Mouse (Mus musculus): ENCODE data around the gene Zfp617. TPM values are rescaled to one million over a fixed set of nuclear protein-coding genes. Genes with fewer than 3 reads are reported as not detected.

The Zfp617 gene
- polyA plus RNA-seq (2012; rRNA removed; ENCODE audit: low replicate concordance) = 1.5 and 4.1 TPM in 2 replicates

GRCm38 (mm10) chr8:71908309-71909261, at the start of gene Zfp617, which contains the start of gene Zfp882:
Zfp617 (plus strand) TSS chr8:71908635.
Zfp882 (plus strand) TSS chr8:71908608.

GRCm38 (mm10) chr8:71881618-71882274, 26.7 kb upstream of the Zfp617 start, which contains the start of gene Zfp709:
Zfp709 (plus strand) TSS chr8:71882019.

DNA sequence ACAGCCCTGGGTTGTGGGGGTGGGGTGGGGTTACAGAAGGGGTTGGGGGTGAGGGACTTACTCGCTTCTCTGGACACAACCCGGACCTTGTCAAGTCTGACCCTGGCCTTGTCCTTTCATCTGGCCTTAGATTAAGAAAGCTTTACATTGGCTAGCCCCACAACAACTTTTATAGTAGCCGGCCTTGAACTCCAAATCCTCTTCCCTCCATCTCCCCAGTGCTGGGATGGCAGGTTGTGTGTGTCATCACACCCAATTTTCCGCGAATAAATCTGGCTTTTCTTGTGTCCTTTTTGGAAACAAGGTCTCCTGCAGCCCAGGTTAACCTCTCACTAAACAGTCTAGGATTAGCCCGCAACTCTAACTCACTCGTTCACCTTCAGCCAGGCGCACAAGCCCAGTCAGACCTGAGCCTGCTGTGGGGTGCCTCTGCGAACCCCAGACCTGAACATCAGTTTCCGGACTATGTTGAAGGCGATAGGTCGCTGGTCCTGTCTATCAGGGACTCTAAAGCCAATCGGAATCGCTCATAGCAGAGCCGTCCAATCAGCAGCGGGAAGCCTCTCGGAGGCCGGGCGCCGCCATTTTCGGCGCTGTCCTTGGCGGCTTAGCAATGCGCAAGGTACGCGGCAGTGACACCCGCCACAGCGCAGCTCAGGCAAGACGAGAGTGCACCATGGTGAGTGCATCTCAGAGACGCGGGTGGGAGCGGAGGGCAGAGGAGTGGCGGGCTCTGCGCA, 42.2 kb downstream of the Zfp617 start, which contains the start of gene Zfp961:
Zfp961 (plus strand) TSS at position 557 of the 740 bp plus-strand sequence.

Other genes with a start within 250 kb of the Zfp617 start
- 1.2 and 1.5 TPM in 2 replicates for gene Unc13a, start 236.9 kb upstream of the Zfp617 start, polyA plus RNA-seq (2012; rRNA removed; ENCODE audit: low replicate concordance)
- gene Jak3, start 232.3 kb upstream of the Zfp617 start, polyA plus RNA-seq (2012; rRNA removed; ENCODE audit: low replicate concordance) = 54.2 and 110 TPM in 2 replicates
- 45.3 and 91.7 TPM in 2 replicates for gene Insl3, start 219.4 kb upstream of the Zfp617 start, polyA plus RNA-seq (2012; rRNA removed; ENCODE audit: low replicate concordance)
- 18.6 and 33.3 TPM in 2 replicates for gene B3gnt3, start 206.8 kb upstream of the Zfp617 start, polyA plus RNA-seq (2012; rRNA removed; ENCODE audit: low replicate concordance)
- gene Fcho1, start 182.9 kb upstream of the Zfp617 start, polyA plus RNA-seq (2012; rRNA removed; ENCODE audit: low replicate concordance) = 57.5 and 167 TPM in 2 replicates
- 0.59 and 0.86 TPM in 2 replicates for gene Zfp709, start 26.6 kb upstream of the Zfp617 start, polyA plus RNA-seq (2012; rRNA removed; ENCODE audit: low replicate concordance)
- 0.43 and 0.86 TPM in 2 replicates for gene Zfp882, start within 50 bp of the Zfp617 start, polyA plus RNA-seq (2012; rRNA removed; ENCODE audit: low replicate concordance)
- 2.8 and 6.7 TPM in 2 replicates for gene Zfp961, start 42.4 kb downstream of the Zfp617 start, polyA plus RNA-seq (2012; rRNA removed; ENCODE audit: low replicate concordance)
- 24.4 and 32.5 TPM in 2 replicates for gene Cyp4f18, start 101.0 kb downstream of the Zfp617 start, polyA plus RNA-seq (2012; rRNA removed; ENCODE audit: low replicate concordance)
- not detected in 2 replicates for gene Olfr372, start 132.6 kb downstream of the Zfp617 start, polyA plus RNA-seq (2012; rRNA removed; ENCODE audit: low replicate concordance)
- not detected in 2 replicates for gene Olfr373, start 174.5 kb downstream of the Zfp617 start, polyA plus RNA-seq (2012; rRNA removed; ENCODE audit: low replicate concordance)
- gene Olfr374, start 198.4 kb downstream of the Zfp617 start, polyA plus RNA-seq (2012; rRNA removed; ENCODE audit: low replicate concordance) = 0.01 TPM in 1 of 2 replicates, not detected in the other
- 85.9 and 92.6 TPM in 2 replicates for gene Tpm4, start 226.3 kb downstream of the Zfp617 start, polyA plus RNA-seq (2012; rRNA removed; ENCODE audit: low replicate concordance)